Mouse (Mus musculus) thymus, adult 2 months (tissue): ENCODE data around the gene Fxyd7.

Experiments
- CTCF ChIP-seq: fragments of 200-500 bp; IDR thresholded peaks from 2 replicates; pipeline ENCODE4 v1.5.1; 2012; ENCODE audit warnings: mild to moderate bottlenecking, control low read depth, low read length, moderate library complexity, borderline replicate concordance; ENCODE audit not compliant: control insufficient read depth, poor library complexity, insufficient read depth; ENCODE audit errors: extremely low read depth
- POLR2A ChIP-seq: fragments of 200-500 bp; IDR thresholded peaks from 2 replicates; pipeline ENCODE4 v1.6.1; 2012; ENCODE audit warnings: mild to moderate bottlenecking, low read length, control low read depth, moderate library complexity; ENCODE audit not compliant: control insufficient read depth, poor library complexity, insufficient read depth; ENCODE audit errors: extremely low read depth

DNA sequence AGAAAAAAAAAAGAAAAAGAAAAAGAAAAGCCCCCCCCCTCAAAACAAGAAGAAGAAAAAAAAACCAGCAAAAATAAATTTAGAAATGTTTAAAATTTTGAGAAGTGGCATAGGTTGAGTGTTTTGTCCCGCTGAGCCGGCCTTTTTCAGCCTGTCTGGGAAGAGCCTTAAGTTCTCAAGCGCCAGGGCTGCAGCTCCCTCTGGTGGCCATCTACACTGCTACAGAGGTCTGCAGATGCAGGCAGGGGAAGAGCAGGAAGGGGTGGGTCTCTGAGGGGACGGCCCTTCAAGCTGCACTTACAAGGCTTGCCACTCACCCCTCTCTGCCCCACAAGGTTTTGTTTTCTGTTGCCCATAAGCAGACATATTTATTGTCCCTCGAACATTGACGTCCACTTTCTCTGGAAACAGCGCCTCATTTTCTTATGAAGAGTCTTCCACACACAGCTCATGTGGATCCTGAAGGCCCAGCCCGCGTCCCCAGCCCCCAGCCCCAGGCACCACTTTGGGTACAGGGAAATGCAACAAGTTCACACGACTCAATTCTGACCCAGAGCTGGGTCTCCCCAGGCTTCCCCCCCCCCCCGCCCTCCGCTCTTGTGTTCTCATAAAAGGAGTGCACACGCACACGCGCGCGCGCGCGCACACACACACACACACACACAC, 46.4 kb upstream of the Fxyd7 start:
- TF ChIP-seq CTCF: peak; percentile 97
- no peak for TF ChIP-seq POLR2A
